ENCODE assay signal across 27 mouse cellular contexts in genomic region chr10:35761280-35761679, GRCm38 (mm10).
"Had no signal": no experiment of that assay in that cellular context is flagged by ENCODE, and none has a peak within 500 bp of the region (broad histone marks: within the 10 kb centered on the region; RNA-seq: fewer than 3 reads in every experiment).

No protein-coding gene starts in this region.

- H3K9ac ChIP-seq: heart, embryonic 13.5 days; heart, embryonic 15.5 days; hindbrain, embryonic 12.5 days; hindbrain, embryonic 14.5 days; intestine, embryonic 15.5 days; limb, embryonic 13.5 days; limb, embryonic 15.5 days; liver, embryonic 12.5 days; liver, embryonic 14.5 days had no signal

- H3K9me3 ChIP-seq: heart, embryonic 13.5 days; heart, embryonic 15.5 days; hindbrain, embryonic 10.5 days; hindbrain, embryonic 12.5 days; intestine, embryonic 15.5 days; limb, embryonic 13.5 days; limb, embryonic 15.5 days; liver, embryonic 12.5 days had no signal

- H3K4me1 ChIP-seq: heart, embryonic 13.5 days; heart, embryonic 15.5 days; hindbrain, embryonic 10.5 days; hindbrain, embryonic 12.5 days; intestine, embryonic 15.5 days; limb, embryonic 13.5 days; limb, embryonic 15.5 days; liver, embryonic 12.5 days had no signal

- H3K4me3 ChIP-seq: heart, adult 2 months; heart, embryonic 13.5 days; heart, embryonic 15.5 days; hindbrain, embryonic 10.5 days; hindbrain, embryonic 12.5 days; intestine, embryonic 15.5 days; layer of hippocampus, adult 2 months; limb, embryonic 13.5 days; limb, embryonic 15.5 days; liver, embryonic 12.5 days had no signal

- H3K4me2 ChIP-seq: heart, embryonic 11.5 days; heart, embryonic 13.5 days; heart, embryonic 15.5 days; hindbrain, embryonic 12.5 days; hindbrain, embryonic 14.5 days; intestine, embryonic 15.5 days; limb, embryonic 13.5 days; limb, embryonic 15.5 days; liver, embryonic 12.5 days had no signal

- H3K36me3 ChIP-seq: heart, embryonic 13.5 days; heart, embryonic 15.5 days; hindbrain, embryonic 10.5 days; hindbrain, embryonic 12.5 days; intestine, embryonic 15.5 days; limb, embryonic 13.5 days; limb, embryonic 15.5 days; liver, embryonic 12.5 days had no signal

- H3K27me3 ChIP-seq: heart, embryonic 13.5 days; heart, embryonic 15.5 days; hindbrain, embryonic 12.5 days; intestine, embryonic 15.5 days; limb, embryonic 13.5 days; limb, embryonic 15.5 days; liver, embryonic 12.5 days had no signal

- ATAC-seq: hindbrain, embryonic 16.5 days; inflammation-experienced regulatory T-cells, adult 6 months; intestine, embryonic 15.5 days; intestine, postnatal 0 days; liver, embryonic 12.5 days had no signal

- H3K27ac ChIP-seq: heart, adult 2 months; heart, embryonic 13.5 days; heart, embryonic 15.5 days; hindbrain, embryonic 10.5 days; hindbrain, embryonic 12.5 days; hindbrain, embryonic 14.5 days; intestine, embryonic 15.5 days; layer of hippocampus, adult 2 months; limb, embryonic 13.5 days; limb, embryonic 15.5 days; liver, embryonic 12.5 days; liver, embryonic 14.5 days had no signal

- DNase-seq: gastrocnemius, postnatal 14 days; gastrocnemius, postnatal 36 days; heart, adult 11 months; heart, adult 2 months; heart, postnatal 4 days; kidney, adult 18-20 months; kidney, adult 8-10 months; kidney, postnatal 10 days; kidney, postnatal 25 days; kidney, postnatal 4 days; left cerebral cortex, postnatal 4 days; lung, adult 18-20 months had no signal
